Mouse (Mus musculus): ENCODE measurements around the gene Gpr26. TPM values are rescaled to one million over a fixed set of nuclear protein-coding genes. Genes with fewer than 3 reads are reported as not detected.

Gene Gpr26
- polyA plus RNA-seq (2012; ENCODE audit: low replicate concordance) = not detected in 2 replicates

GRCm38 (mm10) chr7:131966023-131966915, at the start of gene Gpr26:
Gene Gpr26, plus strand, starts transcription at chr7:131966460.

Other genes starting within 250 kb of the Gpr26 start
- not detected in 2 replicates for gene Cpxm2, start 188.3 kb downstream of the Gpr26 start, polyA plus RNA-seq (2012; ENCODE audit: low replicate concordance)